Mouse (Mus musculus) forebrain, embryonic 11.5 days (tissue): Measurements from ENCODE around the gene Ttc13. TPM values are rescaled to one million over a fixed set of nuclear protein-coding genes. Genes with fewer than 3 reads are reported as not detected.
A peak's percentile ranks its signal among the peaks of the same experiment; 100 is the strongest.

Experiments used
- ATAC-seq: fragments of 200-750 bp; cut with Nextera tagmentation; replicated peaks from 2 replicates; pipeline ENCODE4 v1.8.0; 2017; ENCODE audit warnings: moderate TSS enrichment; ENCODE audit not compliant: low FRiP score
- DNase-seq: peaks from one replicate; pipeline ENCODE4 v3.0.0-alpha.2; 2017; ENCODE audit warnings: low spot score
- H3K27ac ChIP-seq: fragments of 300-500 bp; sonication (generic); 2 replicates; pipeline ENCODE4 v1.5.1; 2014; ENCODE audit warnings: low read depth, low read length
- H3K27me3 ChIP-seq: fragments of 300-500 bp; sonication (generic); 2 replicates; pipeline ENCODE4 v1.6.1; 2014; ENCODE audit warnings: mild to moderate bottlenecking, low read length, mixed read lengths; ENCODE audit not compliant: control insufficient read depth, insufficient read depth
- H3K36me3 ChIP-seq: fragments of 300-500 bp; sonication (generic); 2 replicates; pipeline ENCODE4 v1.6.1; 2014; ENCODE audit warnings: mild to moderate bottlenecking, low read length, moderate library complexity, mixed read lengths; ENCODE audit not compliant: control insufficient read depth, insufficient read depth
- H3K4me1 ChIP-seq: fragments of 300-500 bp; sonication (generic); replicated peaks from 2 replicates; pipeline ENCODE4 v1.6.1; 2014; ENCODE audit warnings: low read length, mixed read lengths; ENCODE audit not compliant: control insufficient read depth, insufficient read depth
- H3K4me2 ChIP-seq: fragments of 300-500 bp; sonication (generic); 2 replicates; pipeline ENCODE4 v1.6.1; 2014; ENCODE audit warnings: low read depth, mild to moderate bottlenecking, low read length, moderate library complexity, mixed read lengths; ENCODE audit not compliant: severe bottlenecking
- H3K4me3 ChIP-seq: fragments of 300-500 bp; sonication (generic); 2 replicates; pipeline ENCODE4 v1.5.1; 2014; ENCODE audit warnings: low read depth, low read length
- H3K9ac ChIP-seq: fragments of 300-500 bp; sonication (generic); 2 replicates; pipeline ENCODE4 v1.6.1; 2014; ENCODE audit warnings: low read length
- H3K9me3 ChIP-seq: fragments of 300-500 bp; sonication (generic); 2 replicates; pipeline ENCODE4 v1.6.1; 2016; ENCODE audit warnings: low read length, mixed read lengths; ENCODE audit not compliant: control insufficient read depth
- WGBS: fragments of 180-500 bp; shearing (Covaris S2); extraction: QIAGEN DNeasy Blood & Tissue Kit; methylation state at CpG from one replicate; pipeline ENCODE4 v1.1.7; 2014; 5-methylcytosine and 5-hydroxymethylcytosine counted together
- polyA plus RNA-seq: library from polyadenylated mRNA; unstranded; fragments of >200 nt; fragmentation: Nextera tagmentation; extraction: Ambion mirVana; gene quantifications from 2 replicates; pipeline ENCODE4 v1.2.1, GENCODE M21; 2014

The Ttc13 gene
- polyA plus RNA-seq, 1 experiment from 2014 or later: 63.2 TPM

DNA sequence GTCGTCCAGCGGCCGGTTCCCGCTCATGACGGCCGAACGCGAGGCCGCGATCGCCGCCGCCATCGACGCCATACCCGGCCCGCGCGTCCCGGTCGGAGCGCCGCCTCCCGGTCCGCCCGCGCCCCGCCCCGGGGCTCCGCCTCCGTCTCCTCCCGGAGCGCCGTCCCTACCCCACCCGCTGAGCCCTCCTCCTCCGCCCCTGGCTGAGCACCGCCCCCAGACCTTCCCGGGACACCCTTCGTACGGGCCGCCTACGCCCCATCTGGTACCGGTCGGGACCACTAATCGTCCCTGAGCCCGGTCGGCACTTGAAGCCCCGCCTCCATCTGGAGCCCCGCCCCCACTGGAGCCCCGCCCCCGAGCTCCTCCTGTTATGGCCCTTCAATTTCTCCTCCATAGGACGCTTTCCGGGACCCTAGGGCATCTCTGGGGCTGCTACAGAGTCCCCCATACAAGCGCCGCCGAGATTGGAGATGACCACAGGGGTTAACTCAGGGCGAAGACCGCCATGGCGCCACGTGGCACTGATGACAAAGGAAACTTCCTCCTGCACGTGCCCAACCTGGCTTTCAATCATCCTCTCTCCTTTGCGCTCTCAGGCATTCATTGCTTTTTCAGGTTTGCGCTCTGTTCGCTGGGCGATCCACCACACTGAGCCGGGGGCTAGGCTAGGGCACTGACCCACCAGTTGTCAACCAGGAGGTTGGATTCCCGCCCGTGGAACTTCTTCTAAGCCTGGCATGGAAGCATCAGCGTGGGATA, 58.5 kb downstream of the Ttc13 start, which contains the start of gene 2310022B05Rik:
TSS of gene 2310022B05Rik (minus strand) at position 258 of the 762 bp plus-strand sequence.
- H3K27ac ChIP-seq: peak within 1 kb of the TSS; percentile 18; the same call in 1 of the 2 replicates
- H3K4me3 ChIP-seq: peak within 1 kb of the TSS; percentile 79
- no peaks in the 10 kb centered on the region for H3K9me3 ChIP-seq
- peak within 1 kb of the TSS; percentile 89 for H3K9ac ChIP-seq
- peak within 1 kb of the TSS; percentile 93 for H3K4me2 ChIP-seq
- H3K36me3 ChIP-seq: no peaks in the 10 kb centered on the region
- no peaks in the 10 kb centered on the region for H3K27me3 ChIP-seq
- DNase-seq (peak; percentile 95), ATAC-seq (peak; percentile 88)
- 2% methylated on average over 68 of the region's 69 CpGs for WGBS
- H3K4me1 ChIP-seq: peaks cover 5% of the 10 kb centered on the region

DNA sequence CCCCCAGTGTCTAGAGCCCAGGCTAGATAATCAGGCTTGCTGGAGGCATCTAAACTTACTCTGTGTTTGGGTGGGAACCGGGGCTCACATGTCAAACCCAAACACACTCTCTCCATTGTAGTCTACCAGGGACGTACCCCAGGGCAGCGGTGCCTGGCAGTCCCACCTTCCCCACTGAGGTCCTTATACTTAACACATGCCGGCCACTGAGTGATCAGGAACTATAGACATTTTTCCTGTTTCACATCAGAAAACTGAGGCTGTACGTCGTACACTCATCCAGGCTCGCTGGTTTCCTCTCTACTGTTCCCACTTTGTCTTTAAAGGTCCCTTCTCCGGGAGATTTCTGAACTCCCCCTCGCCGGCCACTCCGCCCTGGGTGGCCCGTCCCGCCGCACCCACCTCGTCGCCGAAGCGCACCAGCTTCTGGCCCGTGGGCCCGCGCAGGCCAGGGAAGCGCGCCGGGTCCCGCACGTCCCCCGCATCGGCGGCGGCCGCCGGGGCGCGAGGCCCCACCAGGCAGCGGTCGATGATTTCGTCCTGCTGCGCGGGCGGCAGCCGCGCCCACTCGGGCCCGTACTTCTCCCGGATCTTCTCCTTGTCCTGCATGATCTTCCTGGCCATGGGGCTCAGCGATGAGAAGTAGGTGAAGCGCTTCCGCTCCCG, 59.2 kb downstream of the Ttc13 start:
- H3K9me3 ChIP-seq: no peaks in the 10 kb centered on the region
- peak overlapping the region; percentile 93 for H3K4me2 ChIP-seq
- H3K27ac ChIP-seq: peak overlapping the region; percentile 18; the same call in 1 of the 2 replicates
- peak; percentile 68 for ATAC-seq
- H3K4me1 ChIP-seq: peaks cover 5% of the 10 kb centered on the region
- under 1% methylated on average over 49 of the region's 49 CpGs for WGBS
- no peaks in the 10 kb centered on the region for H3K36me3 ChIP-seq
- peak overlapping the region; percentile 89 for H3K9ac ChIP-seq
- peak overlapping the region; percentile 79 for H3K4me3 ChIP-seq
- no peaks in the 10 kb centered on the region for H3K27me3 ChIP-seq
- DNase-seq: peak; percentile 62

DNA sequence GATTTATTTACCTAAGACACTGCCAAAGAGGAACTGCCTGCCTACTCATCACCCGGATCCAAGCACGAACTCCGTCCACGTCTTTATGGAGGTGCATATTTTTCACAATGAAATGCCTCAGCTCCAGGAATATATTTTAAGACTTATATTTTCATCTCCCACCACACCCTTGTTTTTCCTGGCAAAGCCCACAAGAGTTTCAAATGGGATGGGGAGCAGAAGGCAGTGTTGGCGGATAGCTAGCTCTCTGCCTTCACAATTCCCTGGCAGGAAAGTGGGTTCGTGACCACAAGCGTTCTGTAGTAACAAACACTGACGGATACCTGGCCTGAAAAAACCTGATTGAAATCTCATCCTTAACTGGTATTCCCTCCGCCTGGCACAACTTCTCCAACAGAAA, 60.0 kb downstream of the Ttc13 start:
- Histone ChIP-seq H3K4me2 (peak overlapping the region; percentile 93), H3K27me3 (no peaks in the 10 kb centered on the region), H3K4me3 (peak overlapping the region; percentile 79), H3K36me3 (no peaks in the 10 kb centered on the region), H3K9ac (peak overlapping the region; percentile 89; the same call in 1 of the 2 replicates), H3K9me3 (no peaks in the 10 kb centered on the region), H3K4me1 (peaks cover 5% of the 10 kb centered on the region), H3K27ac (no peak overlapping the region)
- WGBS: 63% methylated on average over 9 of the region's 9 CpGs
- ATAC-seq (no peak), DNase-seq (no peak)

DNA sequence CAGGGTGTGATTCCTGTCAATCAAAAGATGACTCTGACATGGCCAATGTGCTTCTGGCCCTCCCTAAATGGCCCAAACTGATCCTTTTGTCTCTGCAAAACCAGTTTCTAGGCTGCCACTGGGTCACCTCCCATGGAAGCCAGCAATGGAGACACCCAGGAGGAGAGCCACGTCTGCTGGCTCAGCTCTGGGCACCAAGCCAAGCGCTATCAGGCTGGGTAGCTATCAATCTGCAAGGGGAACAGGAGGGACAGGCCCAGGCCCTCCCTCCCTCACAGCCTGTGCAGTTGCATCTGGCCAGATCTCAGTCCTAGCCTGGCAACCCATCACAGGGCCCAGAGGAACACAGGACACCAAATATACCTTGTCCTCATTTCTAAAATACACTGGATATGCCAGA, 63.4 kb downstream of the Ttc13 start:
- H3K27me3 ChIP-seq: no peaks in the 10 kb centered on the region
- H3K4me3 ChIP-seq: no peak overlapping the region
- H3K9me3 ChIP-seq: no peaks in the 10 kb centered on the region
- WGBS: 51% methylated on average over 2 of the region's 2 CpGs
- H3K36me3 ChIP-seq: no peaks in the 10 kb centered on the region
- H3K9ac ChIP-seq: no peak overlapping the region
- H3K4me2 ChIP-seq: no peak overlapping the region
- DNase-seq (no peak), ATAC-seq (no peak)
- no peak overlapping the region for H3K27ac ChIP-seq
- peaks cover 2% of the 10 kb centered on the region; the same call in 1 of the 2 replicates for H3K4me1 ChIP-seq

DNA sequence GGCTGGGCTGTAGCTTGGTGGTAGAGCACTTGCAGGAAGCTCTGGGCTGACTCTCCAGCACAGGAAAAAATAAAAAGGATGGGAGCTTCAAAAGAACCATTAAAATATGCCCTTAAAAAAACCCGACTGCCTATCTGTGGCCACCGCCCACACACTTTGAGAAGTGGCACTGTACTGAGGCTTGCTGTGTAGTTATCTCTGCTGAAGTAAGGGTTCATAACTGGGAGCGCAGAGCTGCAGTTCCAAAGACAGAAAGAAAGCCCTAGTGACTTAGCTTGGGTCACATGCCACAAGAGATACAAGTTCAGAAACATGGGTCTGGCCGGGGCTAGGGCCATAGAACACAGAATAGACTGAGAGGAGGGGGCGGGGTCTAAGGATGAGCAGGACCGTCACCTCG, 63.8 kb downstream of the Ttc13 start:
- no peak for DNase-seq
- H3K9me3 ChIP-seq: no peaks in the 10 kb centered on the region
- no peak overlapping the region for H3K9ac ChIP-seq
- H3K36me3 ChIP-seq: no peaks in the 10 kb centered on the region
- no peak overlapping the region for H3K4me2 ChIP-seq
- no peak for ATAC-seq
- WGBS: 86% methylated on average over 7 of the region's 7 CpGs
- no peak overlapping the region for H3K4me3 ChIP-seq
- H3K4me1 ChIP-seq: peaks cover 2% of the 10 kb centered on the region; the same call in 1 of the 2 replicates
- H3K27ac ChIP-seq: no peak overlapping the region
- H3K27me3 ChIP-seq: no peaks in the 10 kb centered on the region

DNA sequence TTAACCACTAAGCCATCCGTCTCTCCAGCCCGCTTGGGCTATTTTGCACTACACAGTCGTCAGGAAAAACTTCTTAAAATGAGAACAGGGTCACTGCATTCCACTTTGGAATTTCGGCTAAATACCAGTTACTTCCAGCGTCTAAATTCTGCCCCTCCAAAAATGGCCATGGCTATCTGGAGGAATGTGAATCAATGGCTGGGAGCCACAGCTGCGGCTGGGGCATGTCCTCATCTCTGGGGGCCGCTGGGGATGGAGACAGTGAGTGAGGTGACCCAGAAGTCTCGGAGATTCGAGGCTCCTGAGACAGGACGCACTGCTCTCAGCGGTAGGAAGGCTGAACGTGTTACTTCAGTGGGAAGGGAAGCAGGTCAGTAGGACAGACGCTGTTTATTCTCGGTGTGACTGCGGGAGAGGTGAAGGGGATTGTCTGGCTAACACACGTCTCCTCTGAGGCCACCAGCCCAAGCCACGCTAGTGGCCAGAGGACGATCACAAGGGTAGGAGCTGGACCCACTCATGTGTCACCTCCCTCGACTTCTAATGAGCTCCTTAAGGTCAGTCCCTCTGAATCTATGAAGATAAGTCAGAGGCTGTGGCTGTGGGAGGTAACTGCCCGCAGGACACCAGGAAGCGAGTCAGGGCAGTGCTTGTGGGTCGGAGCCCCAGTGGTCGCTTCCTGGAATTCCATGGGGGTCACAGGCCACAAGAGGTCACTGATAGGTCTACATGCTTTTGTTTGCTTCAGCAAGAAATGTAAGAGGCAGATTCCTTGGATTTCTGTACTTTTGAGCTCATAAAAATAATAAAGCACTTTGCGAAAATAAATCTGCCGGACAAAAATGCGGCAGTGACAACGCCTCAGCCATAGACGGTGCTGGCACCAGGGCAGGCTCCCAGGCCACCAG, 68.0 kb downstream of the Ttc13 start:
- H3K4me3 ChIP-seq: no peak overlapping the region
- no peaks in the 10 kb centered on the region for H3K36me3 ChIP-seq
- DNase-seq: no peak
- no peaks in the 10 kb centered on the region for H3K9me3 ChIP-seq
- ATAC-seq: no peak
- no peaks in the 10 kb centered on the region; the same call in 1 of the 2 replicates for H3K4me1 ChIP-seq
- H3K27me3 ChIP-seq: no peaks in the 10 kb centered on the region
- WGBS: 71% methylated on average over 28 of the region's 28 CpGs
- H3K27ac ChIP-seq: no peak overlapping the region
- no peak overlapping the region for H3K9ac ChIP-seq
- no peak overlapping the region for H3K4me2 ChIP-seq

DNA sequence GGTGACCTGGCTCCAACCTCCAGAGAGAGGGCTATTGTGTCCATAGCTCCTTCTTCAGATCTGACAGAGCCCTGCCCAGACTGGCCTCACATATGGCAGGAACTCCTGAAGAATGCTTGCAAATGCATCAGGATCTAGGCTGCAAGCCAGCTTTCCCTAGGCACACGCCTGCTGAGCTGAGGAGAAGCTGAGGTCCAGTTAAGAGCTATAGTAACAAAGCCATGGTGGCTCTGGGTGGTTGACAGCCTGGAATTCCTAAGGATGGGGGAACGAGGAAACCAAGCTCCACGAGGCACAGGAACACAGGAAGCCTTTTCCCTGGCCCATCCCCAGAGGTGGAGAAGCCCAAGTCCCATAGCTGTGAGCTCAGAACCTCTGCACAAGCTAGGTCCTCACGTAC, 69.2 kb downstream of the Ttc13 start:
- no peak overlapping the region for H3K4me3 ChIP-seq
- no peaks in the 10 kb centered on the region for H3K36me3 ChIP-seq
- H3K27me3 ChIP-seq: no peaks in the 10 kb centered on the region
- H3K27ac ChIP-seq: no peak overlapping the region
- H3K4me1 ChIP-seq: 0 out of 2 replicates have a peak, but pooled peaks cover 2% of the 10 kb centered on the region
- no peaks in the 10 kb centered on the region for H3K9me3 ChIP-seq
- H3K9ac ChIP-seq: no peak overlapping the region
- DNase-seq (no peak), ATAC-seq (no peak)
- 39% methylated on average over 4 of the region's 4 CpGs for WGBS
- no peak overlapping the region for H3K4me2 ChIP-seq

DNA sequence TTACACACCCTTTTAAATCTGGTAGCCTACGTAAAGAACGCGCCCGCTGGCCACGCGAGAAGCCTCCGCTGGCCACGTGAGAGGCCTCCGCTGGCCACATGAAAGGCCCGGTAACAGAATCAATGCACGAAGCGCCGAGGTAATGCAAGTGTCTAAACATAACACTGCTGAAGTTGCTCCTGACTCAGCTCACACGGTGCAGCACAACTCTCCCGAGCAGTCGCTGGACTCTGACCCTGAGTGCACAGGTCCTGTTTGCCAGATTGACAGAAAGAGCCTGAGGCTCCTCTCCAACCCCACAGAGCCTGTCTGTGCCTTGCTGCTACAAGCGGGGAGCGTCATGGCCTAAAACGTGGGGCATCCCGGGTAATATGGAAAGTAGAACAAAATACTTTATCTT, 70.0 kb downstream of the Ttc13 start:
- Histone ChIP-seq H3K27me3 (no peaks in the 10 kb centered on the region), H3K4me3 (no peak overlapping the region), H3K9me3 (no peaks in the 10 kb centered on the region), H3K27ac (no peak overlapping the region), H3K4me2 (no peak overlapping the region), H3K4me1 (0 out of 2 replicates have a peak, but pooled peaks cover 2% of the 10 kb centered on the region), H3K9ac (no peak overlapping the region), H3K36me3 (no peaks in the 10 kb centered on the region)
- WGBS: 94% methylated on average over 20 of the region's 20 CpGs
- no peak for DNase-seq
- no peak for ATAC-seq
